Mouse (Mus musculus): ENCODE measurements around the gene Fam174b.

- TF ChIP-seq CTCF (IDR thresholded peaks at IDR 0.05; ENCODE audit: control insufficient read depth, insufficient read depth, low read length) (no peak), POLR2A (IDR thresholded peaks at IDR 0.05; ENCODE audit: borderline replicate concordance, control insufficient read depth, low read depth, low read length) (no peak)
Measured at GRCm38 (mm10) chr7:73755377-73756110, 15.4 kb downstream of the Fam174b start.
